Mouse (Mus musculus): ENCODE data around the gene Rab11fip4.

- no peak for TF ChIP-seq CTCF (IDR thresholded peaks at IDR 0.05; ENCODE audit: control insufficient read depth, insufficient read depth, low read length)
- TF ChIP-seq POLR2A (IDR thresholded peaks at IDR 0.05; ENCODE audit: borderline replicate concordance, control insufficient read depth, low read depth, low read length): no peak
These were observed 82.1 kb downstream of the Rab11fip4 start for GRCm38 (mm10) chr11:79673072-79673471.
